9 mouse cellular contexts compared by ENCODE assay signal in the genomic region with DNA sequence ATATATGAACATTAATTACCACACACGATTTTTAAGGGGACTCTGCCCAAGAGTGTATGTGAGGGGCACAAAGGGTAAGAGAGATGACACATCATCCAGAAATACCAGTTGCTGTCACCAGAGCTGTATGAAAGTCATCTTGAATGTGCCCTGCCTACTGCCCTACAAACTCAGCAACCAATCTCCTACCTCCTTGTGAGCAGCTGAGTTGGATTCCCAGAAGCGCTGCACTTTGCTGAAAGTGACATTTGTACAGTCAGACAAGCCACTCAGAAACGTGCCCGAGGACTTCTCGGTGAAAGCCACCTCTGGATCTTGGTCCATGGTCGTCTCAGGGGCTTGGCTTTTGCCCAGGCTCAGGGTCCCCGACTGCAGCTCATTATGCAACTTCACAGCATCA. TPM values are rescaled to one million over a fixed set of nuclear protein-coding genes. Genes with fewer than 3 reads are reported as not detected.
DNase-seq lines count a peak whose midpoint lies in the region; ATAC-seq and TF ChIP-seq lines count a peak whose summit lies in the region.
"Had no signal": no experiment of that assay in that cellular context is flagged by ENCODE, and none has a peak within 500 bp of the region (broad histone marks: within the 10 kb centered on the region; RNA-seq: fewer than 3 reads in every experiment).

No protein-coding gene starts in this region.

- ATAC-seq in erythroblast, adult 5-6 weeks (replicated peaks; ENCODE audit: low FRiP score, poor library complexity, severe bottlenecking), result no peak
- no peak for ATAC-seq in heart, embryonic 15.5 days (replicated peaks; ENCODE audit: insufficient number of reproducible peaks, insufficient read depth, low FRiP score, low read depth)
- peak; percentile 12; the same call in 1 of the 2 replicates for ATAC-seq in liver, postnatal 0 days

- no peak for TF ChIP-seq CTCF in ES-Bruce4 (IDR thresholded peaks at IDR 0.05; ENCODE audit: low read depth, low read length)
- TF ChIP-seq CTCF in liver, postnatal 0 days (IDR thresholded peaks at IDR 0.05; ENCODE audit: low read depth), result no peak

- no peak for TF ChIP-seq POLR2A in ES-Bruce4 (IDR thresholded peaks at IDR 0.05; ENCODE audit: insufficient read depth, low read length)

- peaks cover 28% of the 10 kb centered on the region for H3K36me3 ChIP-seq in erythroblast, embryonic 14.5 days (ENCODE audit: control insufficient read depth)
- H3K36me3 ChIP-seq in ES-Bruce4 (ENCODE audit: control insufficient read depth, insufficient read depth, low read length, poor library complexity, severe bottlenecking), result peaks cover 9% of the 10 kb centered on the region
- H3K36me3 ChIP-seq in heart, embryonic 15.5 days, result peaks cover 4% of the 10 kb centered on the region; the same call in 1 of the 2 replicates
- H3K36me3 ChIP-seq in liver, postnatal 0 days (replicated peaks; ENCODE audit: insufficient read depth, low read length), result peaks cover 8% of the 10 kb centered on the region; the same call in 1 of the 2 replicates

- H3K27ac ChIP-seq in ES-Bruce4 (ENCODE audit: insufficient read depth, low read length), result no peak overlapping the region
- no peak overlapping the region for H3K27ac ChIP-seq in heart, embryonic 15.5 days
- no peak overlapping the region for H3K27ac ChIP-seq in liver, postnatal 0 days (ENCODE audit: low read depth)

- H3K9me3 ChIP-seq in erythroblast, embryonic 14.5 days (ENCODE audit: control insufficient read depth, low read length), result no peaks in the 10 kb centered on the region
- H3K9me3 ChIP-seq in ES-Bruce4 (replicated peaks; ENCODE audit: control insufficient read depth, insufficient read depth, low read length, poor library complexity, severe bottlenecking), result no peaks in the 10 kb centered on the region
- H3K9me3 ChIP-seq in heart, embryonic 15.5 days (replicated peaks), result no peaks in the 10 kb centered on the region
- no peaks in the 10 kb centered on the region for H3K9me3 ChIP-seq in liver, postnatal 0 days (ENCODE audit: low read length)

- peaks cover 65% of the 10 kb centered on the region for H3K4me1 ChIP-seq in erythroblast, embryonic 14.5 days (ENCODE audit: control insufficient read depth)
- H3K4me1 ChIP-seq in ES-Bruce4 (ENCODE audit: control insufficient read depth, insufficient read depth, low read length), result no peaks in the 10 kb centered on the region
- H3K4me1 ChIP-seq in heart, embryonic 15.5 days (replicated peaks), result peaks cover 15% of the 10 kb centered on the region
- H3K4me1 ChIP-seq in liver, postnatal 0 days (ENCODE audit: insufficient read depth), result peaks cover 13% of the 10 kb centered on the region

- peak overlapping the region; percentile 88 for H3K4me2 ChIP-seq in heart, embryonic 15.5 days
- H3K4me2 ChIP-seq in liver, postnatal 0 days (ENCODE audit: low read depth, low read length), result peak overlapping the region; percentile 89

- no peak for DNase-seq in liver, postnatal 0 days
- DNase-seq in right cerebral cortex, postnatal 10 days (ENCODE audit: low spot score in 2 of 2), result no peak
- no peak for DNase-seq in embryo, embryonic 11 days
- DNase-seq in urinary bladder, adult 2 months (ENCODE audit: low spot score), result no peak

- H3K9ac ChIP-seq in ES-Bruce4 (ENCODE audit: low read depth, poor library complexity, severe bottlenecking), result peak overlapping the region; percentile 55
- peak overlapping the region; percentile 60 for H3K9ac ChIP-seq in heart, embryonic 15.5 days
- peak overlapping the region; percentile 65 for H3K9ac ChIP-seq in liver, postnatal 0 days (replicated peaks)

- peak overlapping the region; percentile 74 for H3K4me3 ChIP-seq in erythroblast, embryonic 14.5 days (replicated peaks)
- peak overlapping the region; percentile 97 for H3K4me3 ChIP-seq in ES-Bruce4 (ENCODE audit: low read depth, low read length)
- H3K4me3 ChIP-seq in heart, embryonic 15.5 days, result peak overlapping the region; percentile 96
- peak overlapping the region; percentile 73 for H3K4me3 ChIP-seq in liver, postnatal 0 days (ENCODE audit: low read depth, low read length)

- TF ChIP-seq EP300 in ES-Bruce4 (IDR thresholded peaks at IDR 0.05; ENCODE audit: insufficient read depth, low read depth, low read length), result no peak
- no peak for TF ChIP-seq EP300 in liver, postnatal 0 days (IDR thresholded peaks at IDR 0.05; ENCODE audit: low read depth)

- 34% methylated on average over 7 of the region's 7 CpGs for WGBS in heart, embryonic 15.5 days
- 26% methylated on average over 7 of the region's 7 CpGs for WGBS in liver, postnatal 0 days (ENCODE audit: insufficient replicate concordance)

- no peaks in the 10 kb centered on the region for H3K27me3 ChIP-seq in erythroblast, embryonic 14.5 days (ENCODE audit: control insufficient read depth)
- H3K27me3 ChIP-seq in ES-Bruce4 (ENCODE audit: control insufficient read depth, insufficient read depth, low read length, poor library complexity, severe bottlenecking), result no peaks in the 10 kb centered on the region
- H3K27me3 ChIP-seq in heart, embryonic 15.5 days, result no peaks in the 10 kb centered on the region
- H3K27me3 ChIP-seq in liver, postnatal 0 days (ENCODE audit: insufficient read depth, low read length), result no peaks in the 10 kb centered on the region
- H3K27me3 ChIP-seq: Patski had no signal

RNA-seq across cellular contexts. Expression of a gene that starts 1.0 kb away (rescaled TPM):
- polyA plus RNA-seq in erythroblast, embryonic 14.5 days (2012), result 1.1 TPM in 2 replicates
- 0.63 and 2.9 TPM in 2 replicates for total RNA-seq in erythroblast, adult 5-6 weeks (2015; ENCODE audit: low replicate concordance)
- 2.4 and 2.6 TPM in 2 replicates for total RNA-seq in erythroblast, adult 5-6 weeks (2017; ENCODE audit: low replicate concordance)
- polyA plus RNA-seq in ES-Bruce4 (2011; ENCODE audit: insufficient read depth, insufficient read length, low read depth, missing spikeins), result 23.1 and 24.5 TPM in 2 replicates
- 7.4 and 10.1 TPM in 2 replicates for polyA plus RNA-seq in heart, embryonic 15.5 days (2015; fragmentation: Nextera tagmentation; extraction: Ambion mirVana)
- polyA plus RNA-seq in liver, postnatal 0 days (2015; fragmentation: Nextera tagmentation; extraction: Ambion mirVana), result 4.1 and 4.3 TPM in 2 replicates
- polyA plus RNA-seq in urinary bladder, adult 2 months (2012; rRNA removed), result 6.1 and 6.4 TPM in 2 replicates

RNA-seq across cellular contexts. Expression of a gene that starts 16.8 kb away (rescaled TPM):
- 6.9 and 7.3 TPM in 2 replicates for polyA plus RNA-seq in erythroblast, embryonic 14.5 days (2012)
- total RNA-seq in erythroblast, adult 5-6 weeks (2015; ENCODE audit: low replicate concordance), result 154 and 190 TPM in 2 replicates
- total RNA-seq in erythroblast, adult 5-6 weeks (2017; ENCODE audit: low replicate concordance), result 58.1 and 69.4 TPM in 2 replicates
- 668 and 681 TPM in 2 replicates for polyA plus RNA-seq in ES-Bruce4 (2011; ENCODE audit: insufficient read depth, insufficient read length, low read depth, missing spikeins)
- polyA plus RNA-seq in heart, embryonic 15.5 days (2015; fragmentation: Nextera tagmentation; extraction: Ambion mirVana), result 666 and 693 TPM in 2 replicates
- 153 and 183 TPM in 2 replicates for polyA plus RNA-seq in liver, postnatal 0 days (2015; fragmentation: Nextera tagmentation; extraction: Ambion mirVana)
- polyA plus RNA-seq in urinary bladder, adult 2 months (2012; rRNA removed), result 266 and 271 TPM in 2 replicates

RNA-seq across cellular contexts. Expression of a gene that starts 38.3 kb away (rescaled TPM):
- polyA plus RNA-seq in erythroblast, embryonic 14.5 days (2012), result 0.70 and 0.94 TPM in 2 replicates
- total RNA-seq in erythroblast, adult 5-6 weeks (2015; ENCODE audit: low replicate concordance), result 14.0 and 14.6 TPM in 2 replicates
- total RNA-seq in erythroblast, adult 5-6 weeks (2017; ENCODE audit: low replicate concordance), result 12.8 and 14.1 TPM in 2 replicates
- 52.4 and 55.8 TPM in 2 replicates for polyA plus RNA-seq in ES-Bruce4 (2011; ENCODE audit: insufficient read depth, insufficient read length, low read depth, missing spikeins)
- 39.3 and 46.9 TPM in 2 replicates for polyA plus RNA-seq in heart, embryonic 15.5 days (2015; fragmentation: Nextera tagmentation; extraction: Ambion mirVana)
- polyA plus RNA-seq in liver, postnatal 0 days (2015; fragmentation: Nextera tagmentation; extraction: Ambion mirVana), result 31.3 and 34.5 TPM in 2 replicates
- 29.5 and 31.0 TPM in 2 replicates for polyA plus RNA-seq in urinary bladder, adult 2 months (2012; rRNA removed)

RNA-seq across cellular contexts. Expression of a gene that starts 38.3 kb away (rescaled TPM):
- 3.1 and 3.2 TPM in 2 replicates for polyA plus RNA-seq in erythroblast, embryonic 14.5 days (2012)
- total RNA-seq in erythroblast, adult 5-6 weeks (2015; ENCODE audit: low replicate concordance), result 20.2 and 22.6 TPM in 2 replicates
- total RNA-seq in erythroblast, adult 5-6 weeks (2017; ENCODE audit: low replicate concordance), result 6.4 and 19.0 TPM in 2 replicates
- polyA plus RNA-seq in ES-Bruce4 (2011; ENCODE audit: insufficient read depth, insufficient read length, low read depth, missing spikeins), result 49.7 and 64.4 TPM in 2 replicates
- 46.5 and 62.7 TPM in 2 replicates for polyA plus RNA-seq in heart, embryonic 15.5 days (2015; fragmentation: Nextera tagmentation; extraction: Ambion mirVana)
- polyA plus RNA-seq in liver, postnatal 0 days (2015; fragmentation: Nextera tagmentation; extraction: Ambion mirVana), result 22.6 and 24.9 TPM in 2 replicates
- 41.1 and 66.3 TPM in 2 replicates for polyA plus RNA-seq in urinary bladder, adult 2 months (2012; rRNA removed)

RNA-seq across cellular contexts. Expression of a gene that starts 47.0 kb away (rescaled TPM):
- polyA plus RNA-seq in erythroblast, embryonic 14.5 days (2012), result 8.4 and 10.4 TPM in 2 replicates
- 2.3 and 4.8 TPM in 2 replicates for total RNA-seq in erythroblast, adult 5-6 weeks (2015; ENCODE audit: low replicate concordance)
- 3.6 and 11.0 TPM in 2 replicates for total RNA-seq in erythroblast, adult 5-6 weeks (2017; ENCODE audit: low replicate concordance)
- 7.6 and 10.0 TPM in 2 replicates for polyA plus RNA-seq in ES-Bruce4 (2011; ENCODE audit: insufficient read depth, insufficient read length, low read depth, missing spikeins)
- 2.2 and 3.5 TPM in 2 replicates for polyA plus RNA-seq in heart, embryonic 15.5 days (2015; fragmentation: Nextera tagmentation; extraction: Ambion mirVana)
- 3.3 and 3.7 TPM in 2 replicates for polyA plus RNA-seq in liver, postnatal 0 days (2015; fragmentation: Nextera tagmentation; extraction: Ambion mirVana)
- polyA plus RNA-seq in urinary bladder, adult 2 months (2012; rRNA removed), result 1.8 and 2.3 TPM in 2 replicates

Comparison
In these comparisons a context has a peak if more than half of its experiments do, and no peak if none do; other contexts are left out.
1. RNA of a gene that starts 16.8 kb away (polyA plus RNA-seq): 668 to 681 TPM in ES-Bruce4, 666 to 693 TPM in heart, embryonic 15.5 days, 266 to 271 TPM in urinary bladder, adult 2 months and 153 to 183 TPM in liver, postnatal 0 days; 6.9 to 7.3 TPM in erythroblast, embryonic 14.5 days; every median in the first group is over 10 times any median in the second.
2. RNA of a gene that starts 38.3 kb away (polyA plus RNA-seq): 52.4 to 55.8 TPM in ES-Bruce4, 39.3 to 46.9 TPM in heart, embryonic 15.5 days, 31.3 to 34.5 TPM in liver, postnatal 0 days and 29.5 to 31.0 TPM in urinary bladder, adult 2 months; 0.70 to 0.94 TPM in erythroblast, embryonic 14.5 days; every median in the first group is over 10 times any median in the second.
3. Peak in every context shown above with its lines, with median percentiles within 50 percentile points of each other: H3K4me3 ChIP-seq and H3K9ac ChIP-seq.